Mouse (Mus musculus): ENCODE results near the gene Gm9803. TPM values are rescaled to one million over a fixed set of nuclear protein-coding genes. Genes with fewer than 3 reads are reported as not detected.

Gene Gm9803
- polyA plus RNA-seq (2014; fragmentation: Illumina TruSeq; extraction: RNeasy Lipid Tissue Mini Kit (QIAGEN cat#74804); ENCODE audit: insufficient read depth, low read depth, low replicate concordance), result 7.2 TPM

GRCm38 (mm10) chr10:43523931-43524330, at the start of gene Gm9803:
Gene Gm9803, plus strand, starts transcription at chr10:43524084.

GRCm38 (mm10) chr10:43478751-43479435, 45.0 kb upstream of the Gm9803 start, which contains the start of gene Bend3:
Gene Bend3, plus strand, starts transcription at chr10:43478831.

GRCm38 (mm10) chr10:43540442-43541152, 16.7 kb downstream of the Gm9803 start, which contains the start of gene 1700021F05Rik:
Gene 1700021F05Rik, minus strand, starts transcription at chr10:43540994.

Other genes starting within 250 kb of the Gm9803 start
- 1.1 TPM for gene Bend3, start 45.3 kb upstream of the Gm9803 start, polyA plus RNA-seq (2014; fragmentation: Illumina TruSeq; extraction: RNeasy Lipid Tissue Mini Kit (QIAGEN cat#74804); ENCODE audit: insufficient read depth, low read depth, low replicate concordance)
- gene 1700021F05Rik, start 16.9 kb downstream of the Gm9803 start, polyA plus RNA-seq (2014; fragmentation: Illumina TruSeq; extraction: RNeasy Lipid Tissue Mini Kit (QIAGEN cat#74804); ENCODE audit: insufficient read depth, low read depth, low replicate concordance), result 26.5 TPM
- gene Cd24a, start 54.2 kb downstream of the Gm9803 start, polyA plus RNA-seq (2014; fragmentation: Illumina TruSeq; extraction: RNeasy Lipid Tissue Mini Kit (QIAGEN cat#74804); ENCODE audit: insufficient read depth, low read depth, low replicate concordance), result 246 TPM